Mouse (Mus musculus): Measurements from ENCODE around the gene Tmem97.
"Not testable (repeated sequence)": the region's sequence is repeated elsewhere in the genome, so short reads cannot be mapped to it uniquely, and the experiment has no call there.

The Tmem97 gene

GRCm38 (mm10) chr11:78550168-78551058 lies at the start of gene Tmem97:
Gene Tmem97, minus strand, starts transcription at chr11:78550777.
- DNase-seq (ENCODE audit: low read depth, low spot score), result peak; percentile 81

GRCm38 (mm10) chr11:78600051-78600450 lies 49.5 kb upstream of the Tmem97 start:
- no peak for DNase-seq (ENCODE audit: low read depth, low spot score)

- DNase-seq (ENCODE audit: low read depth, low spot score), result no peak
These were observed 48.3 kb upstream of the Tmem97 start for GRCm38 (mm10) chr11:78598763-78599415.

GRCm38 (mm10) chr11:78596750-78597149 lies 46.2 kb upstream of the Tmem97 start:
- DNase-seq (ENCODE audit: low read depth, low spot score), result peak; percentile 49

- DNase-seq (ENCODE audit: low read depth, low spot score), result no peak
These were observed 45.2 kb upstream of the Tmem97 start for GRCm38 (mm10) chr11:78595773-78596172.

- DNase-seq (ENCODE audit: low read depth, low spot score), result no peak
These were observed 43.8 kb upstream of the Tmem97 start for GRCm38 (mm10) chr11:78594271-78594964.

GRCm38 (mm10) chr11:78587677-78588076 lies 37.1 kb upstream of the Tmem97 start:
- DNase-seq (ENCODE audit: low read depth, low spot score), result not testable (repeated sequence)

GRCm38 (mm10) chr11:78586099-78586498 lies 35.5 kb upstream of the Tmem97 start:
- DNase-seq (ENCODE audit: low read depth, low spot score), result no peak

- DNase-seq (ENCODE audit: low read depth, low spot score), result no peak
These were observed 32.3 kb upstream of the Tmem97 start for GRCm38 (mm10) chr11:78582848-78583247.

GRCm38 (mm10) chr11:78574975-78575374 lies 24.4 kb upstream of the Tmem97 start:
- DNase-seq (ENCODE audit: low read depth, low spot score), result no peak

GRCm38 (mm10) chr11:78574536-78574935 lies 24.0 kb upstream of the Tmem97 start:
- DNase-seq (ENCODE audit: low read depth, low spot score), result no peak

GRCm38 (mm10) chr11:78574031-78574430 lies 23.5 kb upstream of the Tmem97 start:
- DNase-seq (ENCODE audit: low read depth, low spot score), result not testable (repeated sequence)

- DNase-seq (ENCODE audit: low read depth, low spot score), result no peak
These were observed 21.3 kb upstream of the Tmem97 start for GRCm38 (mm10) chr11:78571854-78572253.

- DNase-seq (ENCODE audit: low read depth, low spot score), result no peak
These were observed 20.9 kb upstream of the Tmem97 start for GRCm38 (mm10) chr11:78571441-78571840.

GRCm38 (mm10) chr11:78569806-78570205 lies 19.2 kb upstream of the Tmem97 start:
- DNase-seq (ENCODE audit: low read depth, low spot score), result no peak

- no peak for DNase-seq (ENCODE audit: low read depth, low spot score)
These were observed 18.2 kb upstream of the Tmem97 start for GRCm38 (mm10) chr11:78568827-78569226.

- DNase-seq (ENCODE audit: low read depth, low spot score), result no peak
These were observed 17.0 kb upstream of the Tmem97 start for GRCm38 (mm10) chr11:78567614-78568013.

GRCm38 (mm10) chr11:78566775-78567174 lies 16.2 kb upstream of the Tmem97 start:
- DNase-seq (ENCODE audit: low read depth, low spot score), result no peak

- peak; percentile 64 for DNase-seq (ENCODE audit: low read depth, low spot score)
These were observed 9.9 kb upstream of the Tmem97 start for GRCm38 (mm10) chr11:78560447-78560846.

- DNase-seq (ENCODE audit: low read depth, low spot score), result no peak
These were observed 6.7 kb upstream of the Tmem97 start for GRCm38 (mm10) chr11:78557241-78557640.

- DNase-seq (ENCODE audit: low read depth, low spot score), result no peak
These were observed 5.5 kb upstream of the Tmem97 start for GRCm38 (mm10) chr11:78556070-78556469.

- DNase-seq (ENCODE audit: low read depth, low spot score), result no peak
These were observed 5.0 kb upstream of the Tmem97 start for GRCm38 (mm10) chr11:78555623-78556022.
